Mouse (Mus musculus): ENCODE measurements around the gene Glis1. TPM values are rescaled to one million over a fixed set of nuclear protein-coding genes. Genes with fewer than 3 reads are reported as not detected.
A peak's percentile ranks its signal among the peaks of the same experiment; 100 is the strongest.
"Not testable (repeated sequence)": the region's sequence is repeated elsewhere in the genome, so short reads cannot be mapped to it uniquely, and the experiment has no call there.

The Glis1 gene
- polyA plus RNA-seq, 1 experiment = 2.8 TPM

DNA sequence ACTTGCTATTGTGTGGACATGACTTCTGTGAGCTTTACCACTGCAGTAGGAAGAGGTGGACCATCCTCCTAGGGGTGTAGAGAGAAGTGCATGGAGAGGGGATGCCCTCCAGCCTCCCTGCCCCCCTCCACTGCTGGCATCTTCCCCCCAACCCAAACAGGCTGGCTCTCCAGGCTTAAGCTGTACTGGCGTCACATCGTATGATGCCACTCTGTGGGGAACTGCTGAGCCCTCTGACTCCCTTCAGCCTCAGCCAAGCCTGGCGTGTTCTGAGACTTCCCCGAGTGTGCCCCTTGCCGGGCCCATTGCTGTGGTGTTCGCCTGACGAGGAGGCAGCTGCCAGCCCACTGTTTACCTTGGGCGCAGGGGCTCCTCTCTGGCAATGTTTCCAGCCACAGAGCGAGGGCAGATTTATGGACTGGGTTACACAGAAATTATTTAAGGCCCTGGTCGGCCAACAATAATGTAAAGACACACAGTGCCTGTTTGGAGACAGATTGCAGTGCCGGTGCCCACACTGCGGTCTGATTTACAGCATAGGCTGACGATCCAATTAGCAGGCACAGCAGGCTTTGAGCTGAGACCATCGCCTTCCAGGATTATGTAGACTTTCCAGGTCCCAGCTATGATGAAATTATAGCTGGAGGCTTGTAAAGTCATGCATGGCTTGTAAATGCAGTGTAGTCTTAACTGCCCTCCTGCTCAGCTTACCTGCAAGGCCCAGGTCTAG is 156.6 kb downstream of the Glis1 start:
- Histone ChIP-seq H3K4me3 (ENCODE audit: control insufficient read depth, low read depth, low read length) (no peak overlapping the region), H3K36me3 (ENCODE audit: control insufficient read depth, insufficient read depth, low read length) (no peaks in the 10 kb centered on the region), H3K27me3 (ENCODE audit: control insufficient read depth, insufficient read depth, low read length) (no peaks in the 10 kb centered on the region), H3K4me1 (ENCODE audit: control insufficient read depth, insufficient read depth, low read length) (no peaks in the 10 kb centered on the region), H3K27ac (ENCODE audit: control insufficient read depth, insufficient read depth, low read depth, low read length) (no peak overlapping the region)
- TF ChIP-seq POLR2A (IDR thresholded peaks at IDR 0.05; ENCODE audit: control insufficient read depth, low read depth, low read length) (no peak), CTCF (IDR thresholded peaks at IDR 0.05; ENCODE audit: control insufficient read depth, insufficient read depth, insufficient replicate concordance, low read depth, low read length) (no peak)

DNA sequence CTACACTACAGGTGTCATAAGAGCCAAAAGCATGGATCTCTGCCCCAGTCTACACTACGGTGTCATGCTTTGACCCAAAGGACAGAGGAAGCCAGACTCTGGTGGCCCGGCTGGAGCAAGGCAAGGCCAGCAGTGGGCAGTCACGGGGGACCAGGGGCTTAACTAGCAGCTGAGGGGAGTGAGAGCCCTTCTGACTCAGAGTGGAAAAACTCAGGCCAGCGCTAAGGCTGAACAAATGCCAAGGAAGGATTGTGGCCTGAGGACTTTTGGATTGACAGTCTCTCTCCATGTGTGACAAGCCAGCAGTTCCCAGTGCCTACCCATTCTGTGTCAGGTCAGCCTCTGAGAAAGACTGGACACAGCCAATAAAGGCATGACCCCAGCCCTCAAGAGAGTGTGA is 159.0 kb downstream of the Glis1 start:
- no peak for TF ChIP-seq CTCF (IDR thresholded peaks at IDR 0.05; ENCODE audit: control insufficient read depth, insufficient read depth, insufficient replicate concordance, low read depth, low read length)
- Histone ChIP-seq H3K36me3 (ENCODE audit: control insufficient read depth, insufficient read depth, low read length) (no peaks in the 10 kb centered on the region), H3K27ac (ENCODE audit: control insufficient read depth, insufficient read depth, low read depth, low read length) (no peak overlapping the region), H3K4me1 (ENCODE audit: control insufficient read depth, insufficient read depth, low read length) (peaks cover 3% of the 10 kb centered on the region), H3K27me3 (ENCODE audit: control insufficient read depth, insufficient read depth, low read length) (no peaks in the 10 kb centered on the region), H3K4me3 (ENCODE audit: control insufficient read depth, low read depth, low read length) (no peak overlapping the region)

DNA sequence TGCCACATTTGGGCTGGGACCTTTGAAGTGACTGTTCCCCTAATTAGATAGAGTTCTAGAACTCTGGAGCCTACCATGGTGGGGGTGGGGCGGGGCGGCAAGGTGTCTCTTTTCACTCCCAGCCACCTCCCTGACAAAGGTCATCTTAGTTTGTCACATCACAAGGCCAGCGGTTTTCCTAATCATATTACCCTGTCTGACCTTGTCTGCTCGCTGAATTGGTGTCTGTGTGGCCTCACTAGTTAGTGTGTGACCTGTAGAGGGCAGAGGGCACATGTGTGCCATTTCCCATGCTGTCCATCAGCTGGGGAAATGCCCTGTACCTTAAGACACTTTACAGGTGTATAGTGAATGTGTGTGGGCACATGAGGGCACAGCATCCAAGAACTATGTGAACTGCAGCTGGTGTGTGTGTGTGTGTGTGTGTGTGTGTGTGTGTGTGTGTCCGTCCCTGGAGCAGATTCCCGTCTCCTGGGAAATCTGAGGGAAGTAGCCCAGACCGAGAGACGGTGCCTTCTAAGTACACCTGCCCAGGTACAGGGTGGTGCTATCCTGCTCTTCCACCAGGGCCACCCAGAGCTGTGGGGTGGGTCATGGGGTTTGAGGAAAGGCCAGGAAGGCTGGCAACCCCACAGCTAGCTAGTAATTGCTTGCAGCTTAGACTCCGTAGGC is 163.0 kb downstream of the Glis1 start:
- H3K27me3 ChIP-seq (ENCODE audit: control insufficient read depth, insufficient read depth, low read length) = no peaks in the 10 kb centered on the region
- H3K4me1 ChIP-seq (ENCODE audit: control insufficient read depth, insufficient read depth, low read length) = peaks cover 3% of the 10 kb centered on the region
- no peaks in the 10 kb centered on the region for H3K36me3 ChIP-seq (ENCODE audit: control insufficient read depth, insufficient read depth, low read length)
- H3K4me3 ChIP-seq (ENCODE audit: control insufficient read depth, low read depth, low read length) = no peak overlapping the region
- TF ChIP-seq CTCF (IDR thresholded peaks at IDR 0.05; ENCODE audit: control insufficient read depth, insufficient read depth, insufficient replicate concordance, low read depth, low read length) (no peak), POLR2A (IDR thresholded peaks at IDR 0.05; ENCODE audit: control insufficient read depth, low read depth, low read length) (no peak)
- H3K27ac ChIP-seq (ENCODE audit: control insufficient read depth, insufficient read depth, low read depth, low read length) = no peak overlapping the region

DNA sequence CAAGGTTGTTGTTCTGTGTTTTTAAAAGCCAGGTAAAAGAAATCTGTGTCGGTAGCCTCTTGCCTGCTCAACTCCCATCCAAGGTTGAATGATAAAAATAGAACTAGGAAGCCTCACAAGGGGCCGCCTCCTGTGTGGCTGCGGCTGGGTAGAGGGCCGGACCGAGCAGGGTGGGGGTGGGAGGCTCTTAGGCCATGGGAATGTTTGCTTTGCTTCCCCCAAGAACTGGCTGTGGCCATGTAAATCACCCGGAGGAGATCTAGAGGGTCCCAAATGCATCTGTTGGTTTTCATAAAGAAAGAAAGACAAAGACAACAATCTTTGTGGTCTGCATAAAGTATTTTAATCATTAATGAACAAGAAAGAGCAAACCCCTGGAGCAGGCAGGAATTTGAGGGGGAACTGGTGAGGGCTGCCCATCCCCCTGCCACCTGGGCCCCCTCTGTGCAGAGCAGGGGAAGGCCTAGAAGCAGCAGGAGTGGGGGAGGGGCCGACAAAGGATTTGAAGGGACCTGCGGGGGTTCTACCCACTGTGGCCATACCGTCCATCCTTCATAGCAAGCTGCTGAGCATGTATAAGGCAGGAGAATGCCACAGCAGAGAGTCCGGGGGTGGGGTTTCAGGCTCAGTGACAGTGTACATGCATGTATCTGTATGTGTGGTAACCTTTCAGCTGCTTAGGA is 163.6 kb downstream of the Glis1 start:
- H3K27ac ChIP-seq (ENCODE audit: control insufficient read depth, insufficient read depth, low read depth, low read length) = no peak overlapping the region
- no peak for TF ChIP-seq CTCF (IDR thresholded peaks at IDR 0.05; ENCODE audit: control insufficient read depth, insufficient read depth, insufficient replicate concordance, low read depth, low read length)
- TF ChIP-seq POLR2A (IDR thresholded peaks at IDR 0.05; ENCODE audit: control insufficient read depth, low read depth, low read length) = no peak
- H3K27me3 ChIP-seq (ENCODE audit: control insufficient read depth, insufficient read depth, low read length) = no peaks in the 10 kb centered on the region
- H3K4me1 ChIP-seq (ENCODE audit: control insufficient read depth, insufficient read depth, low read length) = peaks cover 3% of the 10 kb centered on the region
- no peak overlapping the region for H3K4me3 ChIP-seq (ENCODE audit: control insufficient read depth, low read depth, low read length)
- H3K36me3 ChIP-seq (ENCODE audit: control insufficient read depth, insufficient read depth, low read length) = no peaks in the 10 kb centered on the region

GRCm38 (mm10) chr4:107598581-107598958 is 164.2 kb downstream of the Glis1 start:
- not testable (repeated sequence) for H3K4me1 ChIP-seq (ENCODE audit: control insufficient read depth, insufficient read depth, low read length); H3K27ac ChIP-seq (ENCODE audit: control insufficient read depth, insufficient read depth, low read depth, low read length)

DNA sequence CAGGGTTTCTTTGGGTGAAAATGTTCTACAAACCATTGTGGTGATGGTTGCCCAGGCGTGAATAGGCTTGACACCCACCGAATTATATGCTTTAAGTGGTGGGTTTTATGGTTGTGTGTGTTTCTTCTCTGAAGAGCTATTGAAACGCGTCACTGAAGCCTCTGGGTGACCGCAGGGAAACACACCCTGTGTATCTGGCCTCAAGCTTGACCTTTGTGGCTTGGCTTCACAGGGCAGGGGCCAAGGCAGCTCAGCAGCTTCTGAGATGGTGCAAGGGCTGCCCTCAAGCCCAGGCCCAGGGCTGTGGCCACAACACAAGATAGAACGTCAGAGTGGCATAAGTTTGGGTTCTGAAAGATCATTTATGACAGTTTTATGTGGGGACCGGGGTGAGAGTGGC is 167.9 kb downstream of the Glis1 start:
- Histone ChIP-seq H3K27ac (ENCODE audit: control insufficient read depth, insufficient read depth, low read depth, low read length) (no peak overlapping the region), H3K4me1 (ENCODE audit: control insufficient read depth, insufficient read depth, low read length) (peaks cover 2% of the 10 kb centered on the region), H3K27me3 (ENCODE audit: control insufficient read depth, insufficient read depth, low read length) (no peaks in the 10 kb centered on the region), H3K4me3 (ENCODE audit: control insufficient read depth, low read depth, low read length) (no peak overlapping the region), H3K36me3 (ENCODE audit: control insufficient read depth, insufficient read depth, low read length) (no peaks in the 10 kb centered on the region)
- no peak for TF ChIP-seq POLR2A (IDR thresholded peaks at IDR 0.05; ENCODE audit: control insufficient read depth, low read depth, low read length)
- TF ChIP-seq CTCF (IDR thresholded peaks at IDR 0.05; ENCODE audit: control insufficient read depth, insufficient read depth, insufficient replicate concordance, low read depth, low read length) = no peak

More at GRCm38 (mm10) chr4:107598581-107598958, 164.2 kb downstream of the Glis1 start:
- H3K27me3 ChIP-seq (ENCODE audit: control insufficient read depth, insufficient read depth, low read length); H3K36me3 ChIP-seq (ENCODE audit: control insufficient read depth, insufficient read depth, low read length); H3K4me3 ChIP-seq (ENCODE audit: control insufficient read depth, low read depth, low read length): not testable (repeated sequence)

DNA sequence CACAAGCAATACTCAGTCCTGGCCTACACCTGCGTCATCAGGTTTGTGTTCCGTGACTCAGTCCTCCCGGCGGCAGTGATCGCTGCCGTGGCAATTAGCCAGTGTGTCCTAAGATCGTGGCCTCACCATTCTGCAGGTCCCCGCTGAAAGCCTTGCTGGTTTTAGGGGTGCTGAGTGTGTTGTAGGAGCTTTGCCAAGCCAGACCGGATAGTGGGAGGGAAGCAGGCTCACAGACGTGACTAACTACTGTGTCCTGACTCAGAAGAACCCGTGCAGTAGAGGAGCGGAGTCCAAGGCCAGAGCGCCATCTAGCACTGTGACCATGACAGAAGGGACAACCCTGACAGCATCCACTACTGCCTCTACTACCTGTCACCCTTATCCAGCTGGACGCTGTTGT is 168.4 kb downstream of the Glis1 start:
- Histone ChIP-seq H3K27me3 (ENCODE audit: control insufficient read depth, insufficient read depth, low read length) (no peaks in the 10 kb centered on the region), H3K27ac (ENCODE audit: control insufficient read depth, insufficient read depth, low read depth, low read length) (no peak overlapping the region), H3K4me3 (ENCODE audit: control insufficient read depth, low read depth, low read length) (no peak overlapping the region), H3K4me1 (ENCODE audit: control insufficient read depth, insufficient read depth, low read length) (no peaks in the 10 kb centered on the region), H3K36me3 (ENCODE audit: control insufficient read depth, insufficient read depth, low read length) (no peaks in the 10 kb centered on the region)
- TF ChIP-seq POLR2A (IDR thresholded peaks at IDR 0.05; ENCODE audit: control insufficient read depth, low read depth, low read length) (no peak), CTCF (IDR thresholded peaks at IDR 0.05; ENCODE audit: control insufficient read depth, insufficient read depth, insufficient replicate concordance, low read depth, low read length) (peak; percentile 13; the same call in 1 of the 2 replicates)

Measured in testis, adult 2 months (tissue).